Mouse (Mus musculus): ENCODE measurements at regions not wholly inside any gene's neighbourhood (a gene's known extent, or its start where the extent isn't known, plus 50 kb on each side); places are given as distances from the start of the nearest gene placed in this dataset.
A peak's percentile ranks its signal among the peaks of the same experiment; 100 is the strongest.
"Not testable (repeated sequence)": the region's sequence is repeated elsewhere in the genome, so short reads cannot be mapped to it uniquely, and the experiment has no call there.

- DNase-seq (ENCODE audit: low spot score): no peak
These were observed 603.5 kb upstream of the Gje1 start for GRCm38 (mm10) chr10:15321480-15321879.

DNA sequence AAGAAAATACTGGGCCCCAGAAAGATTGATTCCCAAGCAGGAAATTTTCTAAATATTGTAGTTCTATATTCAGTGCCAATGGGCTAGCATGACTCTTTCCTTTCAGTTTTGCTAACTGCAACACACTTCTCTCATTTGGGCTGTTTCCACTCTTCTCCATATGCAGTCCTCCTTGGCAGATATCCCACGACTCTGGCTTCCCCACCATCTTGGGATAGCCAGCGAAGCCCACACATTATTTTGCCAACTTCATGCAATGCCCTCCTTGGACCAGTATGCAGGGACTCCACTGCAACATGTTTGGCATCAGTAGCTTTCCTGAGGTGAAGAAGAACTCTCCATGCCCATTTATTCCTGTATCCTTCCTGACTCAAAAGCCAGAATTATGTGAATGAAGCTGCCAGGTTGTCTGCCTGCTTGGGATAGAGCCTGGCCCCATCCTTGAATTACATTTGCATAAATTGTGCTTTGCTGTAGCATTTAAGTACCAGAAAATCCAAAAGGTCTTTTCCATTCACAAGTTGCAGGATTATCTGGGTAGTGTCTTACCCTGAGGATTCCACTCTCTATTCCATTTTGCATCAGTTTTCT, 599.1 kb upstream of the Gje1 start:
- DNase-seq (ENCODE audit: low spot score): no peak

GRCm38 (mm10) chr10:15310650-15311049, 592.6 kb upstream of the Gje1 start:
- no peak for DNase-seq (ENCODE audit: low spot score)

- no peak for DNase-seq (ENCODE audit: low spot score)
These were observed 587.9 kb upstream of the Gje1 start for GRCm38 (mm10) chr10:15305811-15306473.

GRCm38 (mm10) chr10:15300199-15301085, 582.4 kb upstream of the Gje1 start:
- DNase-seq (ENCODE audit: low spot score): peak; percentile 90

DNA sequence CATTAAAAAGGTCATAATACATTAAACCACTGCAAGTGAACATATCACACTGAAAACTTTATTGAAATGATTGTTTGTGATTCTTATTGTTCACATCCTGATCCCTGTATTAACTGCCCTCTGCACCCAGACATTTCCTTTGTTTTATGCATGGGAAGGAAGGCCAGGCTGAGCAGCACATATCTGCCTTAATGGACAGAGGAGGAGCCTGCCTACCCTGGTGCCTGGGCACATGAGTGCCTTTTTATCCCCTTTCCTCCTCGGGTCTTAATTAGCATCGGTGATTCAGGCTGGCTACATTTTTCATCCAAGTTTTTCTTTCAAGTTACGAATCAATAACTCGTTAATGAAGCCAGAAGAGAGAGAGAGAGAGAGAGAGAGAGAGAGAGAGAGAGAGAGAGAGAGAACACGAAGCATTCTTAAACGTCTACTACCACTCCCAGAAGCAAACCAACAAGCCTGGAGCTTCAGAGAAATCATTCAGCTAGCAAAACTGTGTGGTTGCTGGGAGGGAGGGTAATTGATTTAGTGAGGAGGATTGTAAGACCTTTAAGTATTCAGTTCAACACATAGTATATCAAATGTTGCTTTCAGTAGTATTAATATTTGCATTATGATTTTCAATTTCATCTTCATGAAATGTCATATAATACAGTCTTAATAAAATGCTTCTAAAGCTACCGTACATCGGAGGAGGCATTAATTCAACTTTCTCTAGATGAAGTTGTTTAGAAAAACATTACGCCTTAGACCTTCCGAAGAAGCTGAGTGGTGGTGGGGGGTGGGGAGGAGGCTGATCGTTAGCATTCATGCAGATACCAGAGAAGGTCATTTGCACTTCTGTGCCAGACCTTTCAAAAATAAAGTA, 581.6 kb upstream of the Gje1 start:
- DNase-seq (ENCODE audit: low spot score): peak; percentile 10

DNA sequence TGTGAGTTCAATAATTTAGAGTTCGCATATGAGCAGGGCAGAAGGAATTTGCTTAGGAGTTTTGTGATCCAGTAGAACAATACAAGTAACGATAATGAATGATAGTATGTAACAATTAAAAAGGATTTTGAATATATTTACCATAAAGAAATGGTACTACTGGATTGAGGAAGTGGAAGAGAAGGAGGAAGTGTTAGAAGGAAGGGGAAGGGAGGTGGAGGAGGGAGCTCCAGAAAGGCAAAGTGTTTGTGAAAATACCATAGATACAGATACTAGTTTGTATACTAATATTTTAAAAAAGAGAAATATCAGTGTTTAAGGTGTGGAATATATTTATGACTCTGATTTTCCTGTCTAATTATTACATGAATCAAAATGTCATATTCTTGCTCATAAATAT, 579.2 kb upstream of the Gje1 start:
- DNase-seq (ENCODE audit: low spot score): no peak

GRCm38 (mm10) chr10:15294125-15294524, 576.1 kb upstream of the Gje1 start:
- no peak for DNase-seq (ENCODE audit: low spot score)

DNA sequence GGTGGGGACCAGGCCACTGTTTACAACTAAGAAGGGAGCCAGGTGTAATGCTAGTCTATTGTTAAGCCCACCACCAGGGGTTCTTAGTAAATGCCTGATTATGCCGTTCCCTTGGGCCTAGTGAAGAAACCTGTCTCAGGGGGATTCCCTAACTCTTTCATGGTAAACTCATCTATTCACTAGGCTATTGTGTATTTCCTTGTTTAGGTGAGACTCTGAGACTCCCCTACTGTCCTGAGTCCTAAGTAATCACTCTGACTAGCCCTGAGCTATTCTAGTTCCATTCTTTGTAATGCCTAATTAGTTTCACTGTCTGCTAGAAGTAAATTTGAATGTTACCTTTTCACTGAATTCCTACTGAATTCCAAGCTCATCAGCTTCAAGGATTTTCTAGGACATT, 545.3 kb upstream of the Gje1 start:
- not testable (repeated sequence) for DNase-seq (ENCODE audit: low spot score)

- not testable (repeated sequence) for DNase-seq (ENCODE audit: low spot score)
These were observed 544.3 kb upstream of the Gje1 start for GRCm38 (mm10) chr10:15262282-15262681.

- DNase-seq (ENCODE audit: low spot score): no peak
These were observed 531.5 kb upstream of the Gje1 start for GRCm38 (mm10) chr10:15249402-15250086.

GRCm38 (mm10) chr10:15248899-15249298, 530.9 kb upstream of the Gje1 start:
- DNase-seq (ENCODE audit: low spot score): no peak

GRCm38 (mm10) chr10:15244376-15245262, 526.6 kb upstream of the Gje1 start:
- DNase-seq (ENCODE audit: low spot score): no peak

- DNase-seq (ENCODE audit: low spot score): no peak
These were observed 525.4 kb upstream of the Gje1 start for GRCm38 (mm10) chr10:15243460-15243859.

GRCm38 (mm10) chr10:15218883-15219282, 500.9 kb upstream of the Gje1 start:
- DNase-seq (ENCODE audit: low spot score): no peak

- DNase-seq (ENCODE audit: low spot score): no peak
These were observed 461.6 kb upstream of the Gje1 start for GRCm38 (mm10) chr10:15179585-15179984.

DNA sequence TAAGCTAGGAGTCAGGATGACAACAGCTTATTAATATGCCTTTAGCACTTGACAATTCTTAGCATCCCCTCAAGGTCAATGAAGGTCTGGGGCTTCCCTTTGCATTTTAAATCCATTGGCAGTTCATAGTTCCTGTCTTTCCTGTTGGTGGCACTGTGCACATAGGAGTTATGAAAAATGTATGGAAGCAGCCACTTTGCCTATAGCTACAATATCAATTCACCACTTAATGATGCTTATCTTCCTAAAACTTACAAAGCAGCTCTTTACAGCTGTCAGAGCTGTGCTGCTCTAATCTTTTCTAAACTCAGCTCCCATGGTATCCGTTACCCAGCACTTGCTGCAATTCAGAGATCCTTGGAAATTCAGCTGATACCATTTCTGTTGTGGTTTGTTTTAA, 456.4 kb upstream of the Gje1 start:
- peak; percentile 4 for DNase-seq (ENCODE audit: low spot score)

GRCm38 (mm10) chr10:15172558-15172957, 454.5 kb upstream of the Gje1 start:
- peak; percentile 8 for DNase-seq (ENCODE audit: low spot score)

DNA sequence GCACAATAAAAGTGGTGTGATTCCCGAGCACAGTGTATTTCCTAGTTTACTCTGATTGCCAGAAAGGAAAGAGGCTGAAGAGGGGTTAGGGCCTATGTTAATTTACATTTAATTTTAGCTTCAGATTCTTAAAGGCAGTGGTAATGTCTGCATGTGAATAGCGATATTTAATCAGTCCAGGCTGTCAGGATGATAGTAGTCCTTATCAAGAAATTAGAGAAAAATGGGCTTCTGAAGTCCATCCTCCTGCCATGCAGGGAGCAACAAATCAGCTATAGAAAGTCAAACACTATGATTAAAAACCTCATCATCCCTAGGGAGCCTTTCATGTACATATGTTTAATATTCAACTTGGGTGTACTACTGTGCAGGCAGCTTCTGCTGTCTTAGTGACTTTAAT, 422.7 kb upstream of the Gje1 start:
- no peak for DNase-seq (ENCODE audit: low spot score)
